Mouse (Mus musculus) forebrain, embryonic 13.5 days (tissue): Measurements from ENCODE around the gene Gsg1l2. TPM values are rescaled to one million over a fixed set of nuclear protein-coding genes. Genes with fewer than 3 reads are reported as not detected.

ENCODE experiments used
- ATAC-seq: fragments of 200-750 bp; cut with Nextera tagmentation; 2 replicates; pipeline ENCODE4 v1.8.0; 2017
- H3K27ac ChIP-seq: fragments of 300-500 bp; sonication (generic); 2 replicates; pipeline ENCODE4 v1.5.1; 2015; ENCODE audit warnings: inconsistent platforms, mild to moderate bottlenecking, moderate library complexity
- H3K27me3 ChIP-seq: fragments of 300-500 bp; sonication (generic); 2 replicates; pipeline ENCODE4 v1.6.1; 2015; ENCODE audit warnings: mild to moderate bottlenecking, inconsistent platforms
- H3K36me3 ChIP-seq: fragments of 300-500 bp; sonication (generic); 2 replicates; pipeline ENCODE4 v1.6.1; 2015; ENCODE audit warnings: mild to moderate bottlenecking, inconsistent platforms; ENCODE audit not compliant: poor library complexity, severe bottlenecking
- H3K4me1 ChIP-seq: fragments of 300-500 bp; sonication (generic); 2 replicates; pipeline ENCODE4 v1.6.1; 2015; ENCODE audit warnings: inconsistent platforms
- H3K4me2 ChIP-seq: fragments of 300-500 bp; sonication (generic); 2 replicates; pipeline ENCODE4 v1.6.1; 2015; ENCODE audit warnings: inconsistent platforms, mild to moderate bottlenecking, moderate library complexity
- H3K4me3 ChIP-seq: fragments of 300-500 bp; sonication (generic); 2 replicates; pipeline ENCODE4 v1.5.1; 2015; ENCODE audit warnings: mild to moderate bottlenecking, inconsistent platforms
- H3K9ac ChIP-seq: fragments of 300-500 bp; sonication (generic); 2 replicates; pipeline ENCODE4 v1.6.1; 2015; ENCODE audit warnings: mild to moderate bottlenecking, inconsistent platforms
- H3K9me3 ChIP-seq: fragments of 300-500 bp; sonication (generic); replicated peaks from 2 replicates; pipeline ENCODE4 v1.6.1; 2016; ENCODE audit warnings: inconsistent platforms
- WGBS: fragments of 180-500 bp; shearing (Covaris S2); methylation state at CpG from one replicate; pipeline ENCODE4 v1.1.7; 2015; 5-methylcytosine and 5-hydroxymethylcytosine counted together
- polyA plus RNA-seq: library from polyadenylated mRNA; unstranded; fragments of >200 nt; fragmentation: Nextera tagmentation; extraction: Ambion mirVana; gene quantifications from 2 replicates; pipeline ENCODE4 v1.2.1, GENCODE M21; 2015

Gsg1l2 gene
- not detected in 2 replicates for polyA plus RNA-seq

GRCm38 (mm10) chr11:67774379-67774778, at the start of gene Gsg1l2:
Gsg1l2 (plus strand) TSS chr11:67774608.
- no peaks in the 10 kb centered on the region for H3K27me3 ChIP-seq
- H3K4me2 ChIP-seq = no peak within 1 kb of the TSS
- no peak within 1 kb of the TSS for H3K4me3 ChIP-seq
- H3K9ac ChIP-seq = no peak within 1 kb of the TSS
- WGBS = 74% methylated on average over 12 of the region's 12 CpGs
- H3K36me3 ChIP-seq = no peaks in the 10 kb centered on the region
- H3K27ac ChIP-seq = no peak within 1 kb of the TSS
- H3K4me1 ChIP-seq = peaks cover 9% of the 10 kb centered on the region
- no peaks in the 10 kb centered on the region for H3K9me3 ChIP-seq
- no peak for ATAC-seq

GRCm38 (mm10) chr11:67727095-67727494, 47.3 kb upstream of the Gsg1l2 start:
- whole genome bisulfite sequencing = 89% methylated on average over 6 of the region's 6 CpGs
- H3K4me2 ChIP-seq = no peak overlapping the region
- no peak overlapping the region for H3K27ac ChIP-seq
- H3K4me1 ChIP-seq = no peaks in the 10 kb centered on the region
- no peaks in the 10 kb centered on the region for H3K27me3 ChIP-seq
- no peak for ATAC-seq
- no peak overlapping the region for H3K4me3 ChIP-seq
- no peaks in the 10 kb centered on the region for H3K36me3 ChIP-seq
- H3K9me3 ChIP-seq = no peaks in the 10 kb centered on the region
- no peak overlapping the region for H3K9ac ChIP-seq

GRCm38 (mm10) chr11:67728726-67729125, 45.7 kb upstream of the Gsg1l2 start:
- Histone ChIP-seq H3K4me1 (no peaks in the 10 kb centered on the region), H3K9ac (no peak overlapping the region), H3K27ac (no peak overlapping the region), H3K27me3 (no peaks in the 10 kb centered on the region), H3K4me3 (no peak overlapping the region), H3K36me3 (no peaks in the 10 kb centered on the region), H3K9me3 (no peaks in the 10 kb centered on the region), H3K4me2 (no peak overlapping the region)
- ATAC-seq = no peak

- Histone ChIP-seq H3K9me3 (no peaks in the 10 kb centered on the region), H3K27ac (no peak overlapping the region), H3K27me3 (no peaks in the 10 kb centered on the region), H3K4me2 (no peak overlapping the region), H3K4me1 (no peaks in the 10 kb centered on the region), H3K4me3 (no peak overlapping the region), H3K36me3 (no peaks in the 10 kb centered on the region), H3K9ac (no peak overlapping the region)
- WGBS = 93% methylated on average over 2 of the region's 2 CpGs
- ATAC-seq = no peak
Observed at GRCm38 (mm10) chr11:67731056-67731455, 43.4 kb upstream of the Gsg1l2 start.

GRCm38 (mm10) chr11:67733726-67734125, 40.7 kb upstream of the Gsg1l2 start:
- Histone ChIP-seq H3K4me3 (no peak overlapping the region), H3K27ac (no peak overlapping the region), H3K9ac (no peak overlapping the region), H3K9me3 (no peaks in the 10 kb centered on the region), H3K4me1 (no peaks in the 10 kb centered on the region), H3K4me2 (no peak overlapping the region), H3K36me3 (no peaks in the 10 kb centered on the region), H3K27me3 (no peaks in the 10 kb centered on the region)
- ATAC-seq = no peak
- WGBS = 71% methylated on average over 1 of the region's 1 CpGs

- WGBS = 79% methylated on average over 3 of the region's 3 CpGs
- Histone ChIP-seq H3K27ac (no peak overlapping the region), H3K4me2 (no peak overlapping the region), H3K27me3 (no peaks in the 10 kb centered on the region), H3K4me1 (no peaks in the 10 kb centered on the region), H3K4me3 (no peak overlapping the region), H3K9ac (no peak overlapping the region), H3K36me3 (no peaks in the 10 kb centered on the region), H3K9me3 (no peaks in the 10 kb centered on the region)
- ATAC-seq = no peak
Observed at GRCm38 (mm10) chr11:67734597-67734996, 39.8 kb upstream of the Gsg1l2 start.

GRCm38 (mm10) chr11:67738345-67738744, 36.1 kb upstream of the Gsg1l2 start:
- no peak for ATAC-seq
- H3K36me3 ChIP-seq = no peaks in the 10 kb centered on the region
- H3K27ac ChIP-seq = no peak overlapping the region
- H3K9me3 ChIP-seq = no peaks in the 10 kb centered on the region
- H3K27me3 ChIP-seq = no peaks in the 10 kb centered on the region
- no peak overlapping the region for H3K9ac ChIP-seq
- no peak overlapping the region for H3K4me2 ChIP-seq
- no peaks in the 10 kb centered on the region for H3K4me1 ChIP-seq
- H3K4me3 ChIP-seq = no peak overlapping the region
- 85% methylated on average over 6 of the region's 6 CpGs for WGBS

- no peak overlapping the region for H3K27ac ChIP-seq
- no peaks in the 10 kb centered on the region for H3K9me3 ChIP-seq
- no peak overlapping the region for H3K4me3 ChIP-seq
- no peaks in the 10 kb centered on the region for H3K36me3 ChIP-seq
- 91% methylated on average over 5 of the region's 5 CpGs for WGBS
- H3K4me1 ChIP-seq = no peaks in the 10 kb centered on the region
- H3K9ac ChIP-seq = no peak overlapping the region
- no peak overlapping the region for H3K4me2 ChIP-seq
- ATAC-seq = no peak
- no peaks in the 10 kb centered on the region for H3K27me3 ChIP-seq
Observed at GRCm38 (mm10) chr11:67738846-67739490, 35.4 kb upstream of the Gsg1l2 start.

GRCm38 (mm10) chr11:67741569-67741968, 32.8 kb upstream of the Gsg1l2 start:
- H3K9ac ChIP-seq = no peak overlapping the region
- no peak overlapping the region for H3K4me3 ChIP-seq
- no peaks in the 10 kb centered on the region for H3K4me1 ChIP-seq
- no peaks in the 10 kb centered on the region for H3K9me3 ChIP-seq
- no peak for ATAC-seq
- H3K27me3 ChIP-seq = no peaks in the 10 kb centered on the region
- H3K36me3 ChIP-seq = no peaks in the 10 kb centered on the region
- H3K27ac ChIP-seq = no peak overlapping the region
- no peak overlapping the region for H3K4me2 ChIP-seq

GRCm38 (mm10) chr11:67756287-67756686, 18.1 kb upstream of the Gsg1l2 start:
- H3K9me3 ChIP-seq = no peaks in the 10 kb centered on the region
- H3K27ac ChIP-seq = no peak overlapping the region
- no peak overlapping the region for H3K4me2 ChIP-seq
- 92% methylated on average over 1 of the region's 1 CpGs for WGBS
- no peaks in the 10 kb centered on the region for H3K4me1 ChIP-seq
- no peak overlapping the region for H3K9ac ChIP-seq
- no peaks in the 10 kb centered on the region for H3K36me3 ChIP-seq
- no peak for ATAC-seq
- no peaks in the 10 kb centered on the region for H3K27me3 ChIP-seq
- H3K4me3 ChIP-seq = no peak overlapping the region

- Histone ChIP-seq H3K4me3 (no peak overlapping the region), H3K4me2 (no peak overlapping the region), H3K27ac (no peak overlapping the region), H3K9ac (no peak overlapping the region), H3K4me1 (no peaks in the 10 kb centered on the region), H3K36me3 (no peaks in the 10 kb centered on the region), H3K27me3 (no peaks in the 10 kb centered on the region), H3K9me3 (no peaks in the 10 kb centered on the region)
- WGBS = 77% methylated on average over 15 of the region's 15 CpGs
- no peak for ATAC-seq
Observed at GRCm38 (mm10) chr11:67757373-67758167, 16.8 kb upstream of the Gsg1l2 start.

- H3K27ac ChIP-seq = no peak within 1 kb of the TSS
- H3K4me1 ChIP-seq = peaks cover 9% of the 10 kb centered on the region
- H3K36me3 ChIP-seq = no peaks in the 10 kb centered on the region
- H3K4me3 ChIP-seq = no peak within 1 kb of the TSS
- H3K9me3 ChIP-seq = no peaks in the 10 kb centered on the region
- H3K4me2 ChIP-seq = no peak within 1 kb of the TSS
- ATAC-seq = no peak
- H3K27me3 ChIP-seq = no peaks in the 10 kb centered on the region
- H3K9ac ChIP-seq = no peak within 1 kb of the TSS
- 87% methylated on average over 14 of the region's 14 CpGs for WGBS
Observed at GRCm38 (mm10) chr11:67771053-67771452, 3.4 kb upstream of the Gsg1l2 start, which contains the start of gene Glp2r. Glp2r (minus strand) TSS chr11:67771153.
